Mouse (Mus musculus) CH12.LX (cell line): ENCODE measurements around the gene Fam129c. TPM values are rescaled to one million over a fixed set of nuclear protein-coding genes. Genes with fewer than 3 reads are reported as not detected.

Source experiments
- DNase-seq: peaks from one replicate; pipeline ENCODE4 v3.0.0-alpha.2; 2013; ENCODE audit errors: extremely low read depth
- H3K27ac ChIP-seq: 2 replicates; pipeline ENCODE4 v1.5.1; 2012; ENCODE audit warnings: low read depth, mild to moderate bottlenecking, control low read depth, moderate library complexity; ENCODE audit not compliant: insufficient read depth
- H3K27me3 ChIP-seq: replicated peaks from 2 replicates; pipeline ENCODE3; 2012; ENCODE audit warnings: inconsistent platforms
- H3K36me3 ChIP-seq, 2 experiments: replicated peaks in 1 of 2; 2 replicates each; pipeline versions ENCODE3 to v1.6.1; 2012; ENCODE audit warnings: inconsistent platforms in 1 of 2, low read length in 1 of 2, mild to moderate bottlenecking in 1 of 2, mixed read lengths in 1 of 2, moderate library complexity in 1 of 2; ENCODE audit not compliant: control insufficient read depth in 1 of 2, insufficient read depth in 1 of 2
- H3K4me1 ChIP-seq, 2 experiments: 2 replicates each; pipeline ENCODE4 v1.6.1; 2012; ENCODE audit warnings: inconsistent platforms in 1 of 2, moderate library complexity in 1 of 2; ENCODE audit not compliant: insufficient read depth in 2 of 2, control insufficient read depth in 1 of 2
- H3K4me2 ChIP-seq: 2 replicates; pipeline ENCODE4 v1.6.1; 2012; ENCODE audit warnings: low read depth, mild to moderate bottlenecking, control low read depth; ENCODE audit not compliant: poor library complexity, insufficient read depth, severe bottlenecking
- H3K4me3 ChIP-seq, 3 experiments: fragments of 150-350 bp in 1 of 3; sonication (generic) in 1 of 3; replicated peaks in 1 of 3; 2 replicates each; pipeline versions ENCODE3 to v1.5.1; 2011 to 2012; ENCODE audit warnings: low read depth in 2 of 3, low read length in 2 of 3, mild to moderate bottlenecking in 2 of 3, moderate library complexity in 2 of 3, control low read depth in 1 of 3, improper control_type of control experiment in 1 of 3, inconsistent platforms in 1 of 3, mixed read lengths in 1 of 3; ENCODE audit not compliant: poor library complexity in 1 of 3
- H3K79me2 ChIP-seq: replicated peaks from 2 replicates; pipeline ENCODE4 v1.6.1; 2012; ENCODE audit warnings: mild to moderate bottlenecking, moderate library complexity; ENCODE audit not compliant: control insufficient read depth, poor library complexity, insufficient read depth, severe bottlenecking; ENCODE audit errors: extremely low read depth
- H3K9ac ChIP-seq: 2 replicates; pipeline ENCODE4 v1.6.1; 2012; ENCODE audit warnings: low read depth, mild to moderate bottlenecking, control low read depth, moderate library complexity; ENCODE audit not compliant: insufficient read depth
- H3K9me3 ChIP-seq: replicated peaks from 2 replicates; pipeline ENCODE3; 2012; ENCODE audit warnings: low read length, inconsistent platforms, mixed read lengths
- BHLHE40 ChIP-seq: IDR thresholded peaks from 2 replicates; pipeline ENCODE4 v1.6.1; 2011; ENCODE audit warnings: mild to moderate bottlenecking, low read depth, low read length, improper control_type of control experiment
- CHD1 ChIP-seq: IDR thresholded peaks from 2 replicates; pipeline ENCODE4 v1.6.1; 2012; ENCODE audit warnings: low read depth, low read length, improper control_type of control experiment, inconsistent platforms
- CHD2 ChIP-seq: IDR thresholded peaks from 2 replicates; pipeline ENCODE4 v1.6.1; 2011; ENCODE audit warnings: low read length, improper control_type of control experiment
- E2F4 ChIP-seq: IDR thresholded peaks from 2 replicates; pipeline ENCODE4 v1.6.1; 2011; ENCODE audit warnings: low read depth, low read length, improper control_type of control experiment; ENCODE audit not compliant: insufficient replicate concordance
- ELF1 ChIP-seq: IDR thresholded peaks from 2 replicates; pipeline ENCODE4 v1.6.1; 2014; ENCODE audit warnings: low read depth, mild to moderate bottlenecking, inconsistent platforms, low read length, improper control_type of control experiment
- EP300 ChIP-seq: IDR thresholded peaks from 2 replicates; pipeline ENCODE4 v1.6.1; 2011; ENCODE audit warnings: low read length, improper control_type of control experiment
- ETS1 ChIP-seq: conservative IDR thresholded peaks from 2 replicates; pipeline ENCODE4 v1.6.1; 2012; ENCODE audit warnings: low read depth, mild to moderate bottlenecking, inconsistent platforms, low read length, improper control_type of control experiment, moderate library complexity
- GABPA ChIP-seq: IDR thresholded peaks from 2 replicates; pipeline ENCODE4 v1.6.1; 2012; ENCODE audit warnings: low read depth, low read length, improper control_type of control experiment, inconsistent platforms; ENCODE audit not compliant: insufficient replicate concordance
- HCFC1 ChIP-seq: IDR thresholded peaks from 2 replicates; pipeline ENCODE4 v1.6.1; 2012; ENCODE audit warnings: low read depth, mild to moderate bottlenecking, inconsistent platforms, low read length, improper control_type of control experiment
- IRF4 ChIP-seq: IDR thresholded peaks from 2 replicates; pipeline ENCODE4 v1.6.1; 2014; ENCODE audit warnings: low read depth, mild to moderate bottlenecking, inconsistent platforms, low read length, improper control_type of control experiment
- JUND ChIP-seq: conservative IDR thresholded peaks from 2 replicates; pipeline ENCODE4 v1.6.1; 2011; ENCODE audit warnings: low read depth, low read length, improper control_type of control experiment
- KAT2A ChIP-seq: IDR thresholded peaks from 2 replicates; pipeline ENCODE4 v1.6.1; 2012; ENCODE audit warnings: low read length, improper control_type of control experiment, inconsistent platforms; ENCODE audit not compliant: insufficient replicate concordance
- MAFK ChIP-seq: IDR thresholded peaks from 2 replicates; pipeline ENCODE4 v1.6.1; 2011; ENCODE audit warnings: low read length, improper control_type of control experiment; ENCODE audit not compliant: insufficient replicate concordance
- MAX ChIP-seq: IDR thresholded peaks from 2 replicates; pipeline ENCODE4 v1.6.1; 2011; ENCODE audit warnings: low read length, improper control_type of control experiment
- MAZ ChIP-seq: IDR thresholded peaks from 2 replicates; pipeline ENCODE4 v1.6.1; 2012; ENCODE audit warnings: low read depth, mild to moderate bottlenecking, inconsistent platforms, low read length, improper control_type of control experiment, moderate library complexity
- MXI1 ChIP-seq: IDR thresholded peaks from 2 replicates; pipeline ENCODE4 v1.6.1; 2011; ENCODE audit warnings: mild to moderate bottlenecking, low read depth, low read length, improper control_type of control experiment
- NELFE ChIP-seq: IDR thresholded peaks from 2 replicates; pipeline ENCODE4 v1.6.1; 2011; ENCODE audit warnings: low read depth, low read length, improper control_type of control experiment
- NRF1 ChIP-seq: IDR thresholded peaks from 2 replicates; pipeline ENCODE4 v1.6.1; 2014; ENCODE audit warnings: low read depth, mild to moderate bottlenecking, inconsistent platforms, low read length, improper control_type of control experiment, moderate library complexity
- PAX5 ChIP-seq: IDR thresholded peaks from 2 replicates; pipeline ENCODE4 v1.6.1; 2012; ENCODE audit warnings: low read length, inconsistent platforms, mixed read lengths
- POLR2A ChIP-seq: IDR thresholded peaks from 2 replicates; pipeline ENCODE4 v1.6.1; 2011; ENCODE audit warnings: low read depth, mild to moderate bottlenecking, improper control_type of control experiment, low read length
- POLR2AphosphoS2 ChIP-seq: IDR thresholded peaks from 2 replicates; pipeline ENCODE4 v1.6.1; 2011; ENCODE audit warnings: low read depth, low read length, improper control_type of control experiment
- RCOR1 ChIP-seq: conservative IDR thresholded peaks from 2 replicates; pipeline ENCODE4 v1.6.1; 2012; ENCODE audit warnings: low read depth, mild to moderate bottlenecking, inconsistent platforms, low read length, improper control_type of control experiment
- SIN3A ChIP-seq: IDR thresholded peaks from 2 replicates; pipeline ENCODE4 v1.6.1; 2012; ENCODE audit warnings: low read length, improper control_type of control experiment, inconsistent platforms
- SMC3 ChIP-seq: IDR thresholded peaks from 2 replicates; pipeline ENCODE4 v1.6.1; 2011; ENCODE audit warnings: low read depth, low read length, improper control_type of control experiment
- TCF12 ChIP-seq: IDR thresholded peaks from 2 replicates; pipeline ENCODE4 v1.6.1; 2014; ENCODE audit warnings: low read depth, mild to moderate bottlenecking, inconsistent platforms, low read length, improper control_type of control experiment
- UBTF ChIP-seq: IDR thresholded peaks from 2 replicates; pipeline ENCODE4 v1.6.1; 2012; ENCODE audit warnings: low read depth, mild to moderate bottlenecking, inconsistent platforms, low read length, improper control_type of control experiment, moderate library complexity
- USF1 ChIP-seq: IDR thresholded peaks from 2 replicates; pipeline ENCODE4 v1.6.1; 2014; ENCODE audit warnings: low read depth, mild to moderate bottlenecking, inconsistent platforms, low read length, improper control_type of control experiment
- ZC3H11A ChIP-seq: IDR thresholded peaks from 2 replicates; pipeline ENCODE4 v1.6.1; 2012; ENCODE audit warnings: low read depth, mild to moderate bottlenecking, inconsistent platforms, low read length, improper control_type of control experiment
- ZMIZ1 ChIP-seq: IDR thresholded peaks from 2 replicates; pipeline ENCODE4 v1.6.1; 2012; ENCODE audit warnings: low read depth, mild to moderate bottlenecking, inconsistent platforms, low read length, improper control_type of control experiment
- ZNF384 ChIP-seq: IDR thresholded peaks from 2 replicates; pipeline ENCODE4 v1.6.1; 2012; ENCODE audit warnings: low read depth, low read length, improper control_type of control experiment, inconsistent platforms
- dilution Hi-C: fragments of 300-500 bp; cut with MboI; formaldehyde crosslinking; loops from 2 replicates; pipeline ENCODE4 v1.14.3; 2020; ENCODE audit warnings: low sequenced_read_pairs; ENCODE audit not compliant: extremely low pct_unique_long_range_greater_than_20kb, extremely low pct_ligation_motif_present
- in situ Hi-C: fragments of 300-500 bp; cut with MboI; formaldehyde crosslinking; loops from 3 replicates; pipeline ENCODE4 v1.14.3; 2019; ENCODE audit warnings: low sequenced_read_pairs, low pct_ligation_motif_present, low pct_unique_long_range_greater_than_20kb, mixed read lengths
- polyA plus RNA-seq: library from polyadenylated mRNA; unstranded; fragments of >175 nt; gene quantifications from 2 replicates; pipeline ENCODE4 v1.2.1, GENCODE M21; 2012; ENCODE audit warnings: low read depth; ENCODE audit not compliant: insufficient read length
- total RNA-seq, 2 experiments: library from RNA; depleted of rRNA; stranded (reverse); fragments of 300-350 nt in 1 of 2; fragments of >200 nt in 1 of 2; gene quantifications; 2 replicates each; pipeline ENCODE4 v1.2.3; 2012 to 2014

The Fam129c gene
- total and polyA plus RNA-seq, 3 experiments, result 89.2 to 98.6 (median 95.2) TPM

GRCm38 (mm10) chr8:71577856-71578387 lies 19.5 kb upstream of the Fam129c start:
- no peak overlapping the region for H3K4me2 ChIP-seq
- peaks cover 13 to 21% of the 10 kb centered on the region in 2 experiments for H3K4me1 ChIP-seq
- H3K4me3 ChIP-seq, result no peak overlapping the region
- H3K79me2 ChIP-seq, result no peaks in the 10 kb centered on the region
- H3K9ac ChIP-seq, result no peak overlapping the region
- dilution Hi-C loops, result no loop called here
- in situ Hi-C loops, result no loop called here
- TF ChIP-seq UBTF, result no peak
- no peak for TF ChIP-seq SMC3
- TF ChIP-seq PAX5, result no peak
- TF ChIP-seq KAT2A, result no peak
- TF ChIP-seq POLR2A, result no peak
- TF ChIP-seq IRF4, result no peak
- TF ChIP-seq ZC3H11A, result no peak
- no peak for TF ChIP-seq MAFK
- TF ChIP-seq ZMIZ1, result no peak
- no peak for TF ChIP-seq CHD1
- no peak for TF ChIP-seq HCFC1
- TF ChIP-seq BHLHE40, result no peak
- no peak for TF ChIP-seq SIN3A
- TF ChIP-seq MXI1, result no peak
- no peak for TF ChIP-seq EP300
- no peak for TF ChIP-seq USF1
- H3K9me3 ChIP-seq, result no peaks in the 10 kb centered on the region
- peaks cover 3 to 8% of the 10 kb centered on the region in 2 experiments for H3K36me3 ChIP-seq
- no peaks in the 10 kb centered on the region for H3K27me3 ChIP-seq
- DNase-seq, result no peak
- no peak overlapping the region for H3K27ac ChIP-seq

- TF ChIP-seq ELF1 (no peak), TCF12 (no peak), JUND (no peak), CHD2 (no peak), POLR2AphosphoS2 (no peak), EP300 (no peak), SMC3 (no peak), NRF1 (no peak), ETS1 (no peak), MAZ (no peak), NELFE (no peak), ZNF384 (no peak), RCOR1 (no peak), CHD1 (no peak), POLR2A (no peak), UBTF (no peak), GABPA (no peak), E2F4 (no peak), MAX (no peak)
- DNase-seq, result no peak
- Histone ChIP-seq H3K4me3 (no peak overlapping the region), H3K36me3 (peaks cover 4 to 9% of the 10 kb centered on the region in 2 experiments), H3K9ac (no peak overlapping the region), H3K4me1 (peaks cover 13 to 21% of the 10 kb centered on the region in 2 experiments), H3K4me2 (no peak overlapping the region), H3K79me2 (no peaks in the 10 kb centered on the region), H3K9me3 (no peaks in the 10 kb centered on the region), H3K27ac (no peak overlapping the region), H3K27me3 (no peaks in the 10 kb centered on the region)
- in situ Hi-C loops, result no loop called here
- dilution Hi-C loops, result no loop called here
These were observed 18.4 kb upstream of the Fam129c start for GRCm38 (mm10) chr8:71579009-71579408.
